Mouse (Mus musculus) granulocyte monocyte progenitor cell, adult 5-6 weeks (primary cell): ENCODE results near the gene Postn. TPM values are rescaled to one million over a fixed set of nuclear protein-coding genes. Genes with fewer than 3 reads are reported as not detected.

ENCODE experiments used
- ATAC-seq: replicated peaks from 2 replicates; pipeline ENCODE4 v1.8.0; 2016; ENCODE audit warnings: mild to moderate bottlenecking, moderate TSS enrichment, inconsistent platforms; ENCODE audit not compliant: poor library complexity, severe bottlenecking
- total RNA-seq, 2 experiments: library from RNA; stranded (forward) in 1 of 2; stranded (reverse) in 1 of 2; fragments of 200-712, 200-1000 nt in 1 of 2; fragments of >200 nt in 1 of 2; fragmentation: Nextera tagmentation in 1 of 2; gene quantifications; 2 replicates each; pipeline ENCODE4 v1.2.3; 2014 to 2017

Gene Postn
- total RNA-seq (2014; fragmentation: Nextera tagmentation), result 0.47 TPM in 1 of 2 replicates, not detected in the other
- 0.34 and 0.52 TPM in 2 replicates for total RNA-seq (2017)

DNA sequence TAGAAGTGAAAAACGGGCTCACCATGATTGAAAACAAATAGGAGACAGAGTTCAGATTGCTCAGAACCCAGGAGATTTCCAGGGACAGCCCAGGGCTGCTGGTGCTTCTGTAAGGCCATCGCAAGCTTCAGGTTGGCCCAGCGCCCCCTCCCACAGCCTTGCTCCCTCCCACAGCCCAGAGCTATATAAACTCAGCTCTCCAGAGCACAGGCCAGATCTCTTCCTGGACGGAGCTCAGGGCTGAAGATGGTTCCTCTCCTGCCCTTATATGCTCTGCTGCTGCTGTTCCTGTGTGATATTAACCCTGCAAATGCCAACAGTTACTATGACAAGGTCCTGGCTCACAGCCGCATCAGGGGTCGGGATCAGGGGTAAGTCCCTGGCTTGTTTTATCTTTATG lies at the start of gene Postn:
Gene Postn (plus strand): TSS at position 213 of the 400 bp plus-strand sequence.
- no peak for ATAC-seq

GRCm38 (mm10) chr3:54314055-54314454 lies 46.9 kb upstream of the Postn start:
- ATAC-seq, result no peak

- peak; percentile 92 for ATAC-seq
Measured at GRCm38 (mm10) chr3:54352891-54353652, 7.8 kb upstream of the Postn start.

DNA sequence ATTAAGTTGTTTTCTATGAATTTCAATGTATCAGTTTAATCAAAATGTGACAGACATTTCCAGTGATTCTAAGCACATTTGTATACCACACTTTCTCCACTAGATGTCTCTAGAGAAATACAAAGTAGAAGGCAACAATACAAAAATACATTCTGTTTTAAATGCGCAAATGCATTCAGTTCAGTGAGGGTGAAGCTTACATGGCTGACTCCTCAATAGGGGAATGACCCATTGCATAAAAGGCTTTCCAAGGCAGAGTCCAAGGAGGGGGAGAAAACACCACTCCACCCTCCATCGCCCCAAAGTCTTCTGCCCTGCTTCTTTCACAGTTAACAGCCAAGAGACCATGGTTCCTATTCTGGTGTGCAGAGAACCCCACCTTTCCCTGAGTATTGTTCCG lies 3.3 kb upstream of the Postn start:
- ATAC-seq, result peak; percentile 34; the same call in 1 of the 2 replicates

DNA sequence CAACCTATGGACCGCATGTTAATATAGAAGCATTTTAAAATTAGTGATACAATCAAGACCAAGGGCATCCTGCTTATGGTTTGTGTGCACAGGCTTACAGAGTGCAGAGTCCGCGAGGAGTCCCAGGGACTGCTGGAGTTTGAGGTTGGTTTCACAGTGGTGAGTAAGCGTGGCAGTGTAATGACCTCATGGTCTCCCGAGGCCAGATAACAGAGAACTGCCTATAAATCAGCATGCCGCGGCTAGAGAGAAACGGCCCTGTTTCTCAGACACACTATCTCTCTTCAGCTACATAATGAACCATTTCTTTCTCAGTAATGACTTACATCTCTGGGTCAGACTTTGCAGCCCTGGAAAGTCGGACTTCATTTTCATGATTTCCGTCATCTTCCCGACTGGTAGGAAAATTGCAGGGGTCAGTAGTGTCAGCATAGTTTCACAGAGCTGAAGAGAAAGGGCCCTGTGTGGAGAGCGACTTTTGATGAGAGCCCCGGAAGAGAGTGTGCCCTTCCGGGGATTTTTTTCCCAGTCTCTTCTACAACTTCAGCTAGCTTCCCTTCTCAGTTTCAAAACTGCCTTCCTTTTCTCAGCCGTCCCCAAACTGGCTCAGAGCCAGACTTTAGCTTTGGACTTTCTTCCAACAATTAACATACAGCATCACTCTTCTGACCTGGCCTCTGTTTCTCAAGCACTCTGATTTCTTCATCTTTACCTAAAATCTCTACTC lies 2.3 kb upstream of the Postn start:
- peak; percentile 66 for ATAC-seq

- ATAC-seq, result no peak
Measured at GRCm38 (mm10) chr3:54361656-54362055, 747 bp downstream of the Postn start.

- no peak for ATAC-seq
Measured at GRCm38 (mm10) chr3:54371015-54371414, 10.1 kb downstream of the Postn start.

GRCm38 (mm10) chr3:54372625-54373024 lies 11.7 kb downstream of the Postn start:
- ATAC-seq, result no peak

DNA sequence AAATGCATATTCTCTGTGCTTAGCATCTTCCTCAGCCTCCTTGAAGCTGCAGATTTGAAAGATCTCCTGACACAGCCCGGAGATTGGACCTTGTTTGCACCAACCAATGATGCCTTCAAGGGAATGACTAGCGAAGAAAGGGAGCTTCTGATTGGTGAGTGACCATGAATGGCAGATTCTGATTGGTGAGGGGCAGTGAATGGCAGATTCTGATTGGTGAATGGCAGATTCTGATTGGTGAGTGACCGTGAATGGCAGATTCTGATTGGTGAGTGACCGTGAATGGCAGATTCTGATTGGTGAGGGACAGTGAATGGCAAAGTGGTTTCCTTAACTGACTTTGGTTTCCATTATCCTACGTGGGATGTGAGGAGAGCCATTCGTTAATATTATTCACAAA lies 15.1 kb downstream of the Postn start:
- ATAC-seq, result no peak

GRCm38 (mm10) chr3:54377647-54378046 lies 16.7 kb downstream of the Postn start:
- ATAC-seq, result no peak

GRCm38 (mm10) chr3:54378135-54378534 lies 17.2 kb downstream of the Postn start:
- no peak for ATAC-seq

GRCm38 (mm10) chr3:54379981-54380380 lies 19.1 kb downstream of the Postn start:
- ATAC-seq, result no peak

GRCm38 (mm10) chr3:54399321-54399720 lies 38.4 kb downstream of the Postn start:
- no peak for ATAC-seq

GRCm38 (mm10) chr3:54399911-54400310 lies 39.0 kb downstream of the Postn start:
- no peak for ATAC-seq

DNA sequence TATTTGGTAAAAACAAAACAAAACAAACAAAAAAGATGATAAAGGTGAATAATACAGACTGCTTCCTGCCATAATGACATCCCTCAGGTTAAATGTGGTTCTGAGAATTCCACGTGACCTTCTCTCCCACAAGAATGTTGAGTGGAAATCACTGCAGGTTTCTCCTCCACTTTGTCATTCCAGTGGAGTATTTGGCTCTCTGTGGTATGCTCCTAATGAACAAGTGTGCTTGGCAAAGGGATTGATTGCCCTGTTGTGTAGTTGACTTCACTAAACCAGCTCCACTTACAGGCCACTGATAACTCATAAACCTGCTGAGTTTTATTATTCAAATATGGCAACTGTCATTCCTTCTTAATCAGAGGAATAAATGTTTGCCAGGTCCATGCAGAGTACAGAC lies 39.7 kb downstream of the Postn start:
- no peak for ATAC-seq

- ATAC-seq, result no peak
Measured at GRCm38 (mm10) chr3:54401706-54402105, 40.8 kb downstream of the Postn start.

GRCm38 (mm10) chr3:54403791-54404190 lies 42.9 kb downstream of the Postn start:
- no peak for ATAC-seq

GRCm38 (mm10) chr3:54406567-54406966 lies 45.7 kb downstream of the Postn start:
- no peak for ATAC-seq

- no peak for ATAC-seq
Measured at GRCm38 (mm10) chr3:54411052-54411451, 50.1 kb downstream of the Postn start.

- no peak for ATAC-seq
Measured at GRCm38 (mm10) chr3:54412885-54413583, 52.1 kb downstream of the Postn start.

GRCm38 (mm10) chr3:54413584-54413897 lies 52.6 kb downstream of the Postn start:
- no peak for ATAC-seq
